Mouse (Mus musculus) lung, embryonic 16.5 days (tissue): ENCODE results near the gene Sorl1. TPM values are rescaled to one million over a fixed set of nuclear protein-coding genes. Genes with fewer than 3 reads are reported as not detected.

Source experiments
- ATAC-seq: fragments of 200-750 bp; cut with Nextera tagmentation; 2 replicates; pipeline ENCODE4 v1.8.0; 2017; ENCODE audit warnings: low read depth, mild to moderate bottlenecking, moderate library complexity
- H3K27ac ChIP-seq: fragments of 300-500 bp; sonication (generic); 2 replicates; pipeline ENCODE4 v1.5.1; 2014; ENCODE audit warnings: mild to moderate bottlenecking, control low read depth, low read length
- H3K27me3 ChIP-seq: fragments of 300-500 bp; sonication (generic); 2 replicates; pipeline ENCODE4 v1.6.1; 2014; ENCODE audit warnings: low read depth, low read length, mixed read lengths; ENCODE audit not compliant: control insufficient read depth, insufficient read depth
- H3K36me3 ChIP-seq: fragments of 300-500 bp; sonication (generic); 2 replicates; pipeline ENCODE4 v1.6.1; 2014; ENCODE audit warnings: low read length; ENCODE audit not compliant: control insufficient read depth, insufficient read depth
- H3K4me1 ChIP-seq: fragments of 300-500 bp; sonication (generic); replicated peaks from 2 replicates; pipeline ENCODE4 v1.6.1; 2014; ENCODE audit warnings: low read length, mixed read lengths; ENCODE audit not compliant: control insufficient read depth, insufficient read depth
- H3K4me2 ChIP-seq: fragments of 300-500 bp; sonication (generic); 2 replicates; pipeline ENCODE4 v1.6.1; 2014; ENCODE audit warnings: low read depth, low read length, control low read depth
- H3K4me3 ChIP-seq: fragments of 300-500 bp; sonication (generic); 2 replicates; pipeline ENCODE4 v1.5.1; 2014; ENCODE audit warnings: mild to moderate bottlenecking, low read length, control low read depth
- H3K9ac ChIP-seq: fragments of 300-500 bp; sonication (generic); 2 replicates; pipeline ENCODE4 v1.6.1; 2014; ENCODE audit warnings: low read length, control low read depth
- H3K9me3 ChIP-seq: fragments of 300-500 bp; sonication (generic); 2 replicates; pipeline ENCODE4 v1.6.1; 2016; ENCODE audit warnings: low read length; ENCODE audit not compliant: control insufficient read depth
- WGBS: fragments of 180-500 bp; shearing (Covaris S2); extraction: QIAGEN DNeasy Blood & Tissue Kit; methylation state at CpG from one replicate; pipeline ENCODE4 v1.1.7; 2014; 5-methylcytosine and 5-hydroxymethylcytosine counted together
- polyA plus RNA-seq: library from polyadenylated mRNA; unstranded; fragments of >200 nt; fragmentation: Nextera tagmentation; extraction: Ambion mirVana; gene quantifications from 2 replicates; pipeline ENCODE4 v1.2.1, GENCODE M21; 2015

Sorl1 gene
- polyA plus RNA-seq, 1 experiment from 2014 or later: 11.8 TPM

GRCm38 (mm10) chr9:41975968-41976367 is 148.1 kb downstream of the Sorl1 start:
- H3K4me2 ChIP-seq: no peak overlapping the region
- H3K27ac ChIP-seq: no peak overlapping the region
- no peak overlapping the region for H3K9ac ChIP-seq
- H3K4me1 ChIP-seq: no peaks in the 10 kb centered on the region
- H3K36me3 ChIP-seq: peaks cover 10% of the 10 kb centered on the region
- H3K27me3 ChIP-seq: no peaks in the 10 kb centered on the region
- 0 out of 2 replicates have a peak, but pooled peaks have one; percentile 57 for ATAC-seq
- 53% methylated on average over 15 of the region's 15 CpGs for WGBS
- H3K4me3 ChIP-seq: no peak overlapping the region
- no peaks in the 10 kb centered on the region for H3K9me3 ChIP-seq

DNA sequence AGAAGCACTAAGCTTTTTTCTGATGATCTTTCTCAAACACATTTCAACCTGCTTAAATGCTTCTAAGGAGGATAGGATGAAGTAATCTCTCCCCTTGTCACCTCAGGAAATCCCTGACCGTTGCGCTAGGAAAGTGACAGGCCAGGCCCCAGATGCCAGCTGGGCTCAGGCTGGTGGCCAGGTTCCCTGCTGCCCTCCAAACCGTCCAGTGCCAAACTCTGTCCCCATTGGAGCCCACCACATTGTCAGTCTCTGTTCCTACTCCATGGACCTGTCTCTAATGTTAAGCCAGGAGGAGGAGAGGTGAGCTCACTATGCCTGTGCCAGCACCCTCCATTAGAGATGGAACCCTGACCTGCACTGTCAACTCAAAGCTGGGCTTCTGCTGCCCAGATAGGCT is 149.4 kb downstream of the Sorl1 start:
- Histone ChIP-seq H3K4me1 (no peaks in the 10 kb centered on the region), H3K9ac (no peak overlapping the region), H3K9me3 (no peaks in the 10 kb centered on the region), H3K27ac (no peak overlapping the region), H3K4me3 (no peak overlapping the region), H3K4me2 (no peak overlapping the region), H3K36me3 (peaks cover 10% of the 10 kb centered on the region), H3K27me3 (no peaks in the 10 kb centered on the region)
- WGBS: 66% methylated on average over 3 of the region's 3 CpGs
- ATAC-seq: no peak

DNA sequence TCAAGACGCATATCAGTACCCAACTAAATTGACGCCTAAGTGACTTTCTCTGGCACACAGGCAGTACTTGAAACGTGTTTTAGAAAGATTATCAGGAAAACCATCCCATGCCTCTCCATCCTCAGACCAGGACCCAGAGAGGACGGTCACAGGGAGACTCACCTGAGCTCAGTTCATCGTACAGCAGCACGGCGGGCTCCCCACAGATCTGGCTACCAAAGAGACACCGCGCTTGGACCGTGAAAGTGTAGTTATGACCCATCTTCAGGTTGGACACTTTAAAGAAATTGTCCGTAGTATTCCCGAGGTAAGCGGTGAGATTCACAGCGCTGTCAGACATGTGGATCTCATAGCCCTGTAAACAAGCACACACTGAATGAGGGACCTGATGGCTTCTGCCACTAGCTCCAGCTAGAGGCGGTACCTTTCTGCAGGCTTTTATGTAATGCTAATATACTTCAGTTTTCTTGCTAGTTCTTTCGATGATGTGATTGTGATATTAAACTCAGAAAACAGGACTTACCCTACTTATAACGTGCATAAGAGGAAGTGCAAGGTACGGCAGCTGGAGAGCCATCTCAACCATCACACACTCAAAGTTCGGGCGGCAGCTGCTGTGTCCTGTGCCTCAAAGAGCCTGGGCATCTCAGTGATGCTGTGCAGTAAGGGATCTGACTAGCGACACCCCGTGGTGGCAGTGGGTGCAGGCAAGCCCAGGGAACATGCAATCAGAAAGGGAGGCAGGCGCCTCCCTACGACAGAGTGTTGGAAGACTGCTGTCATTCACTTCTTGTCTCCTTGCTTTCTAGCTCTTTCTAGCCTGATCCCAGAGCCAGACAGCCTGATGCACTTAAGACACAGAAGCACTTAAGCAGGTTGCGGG is 150.1 kb downstream of the Sorl1 start:
- Histone ChIP-seq H3K9me3 (no peaks in the 10 kb centered on the region), H3K27ac (no peak overlapping the region), H3K4me2 (no peak overlapping the region), H3K9ac (no peak overlapping the region), H3K4me1 (no peaks in the 10 kb centered on the region), H3K4me3 (no peak overlapping the region), H3K36me3 (peaks cover 10% of the 10 kb centered on the region), H3K27me3 (no peaks in the 10 kb centered on the region)
- 72% methylated on average over 25 of the region's 25 CpGs for WGBS
- ATAC-seq: peak; percentile 41; the same call in 1 of the 2 replicates

DNA sequence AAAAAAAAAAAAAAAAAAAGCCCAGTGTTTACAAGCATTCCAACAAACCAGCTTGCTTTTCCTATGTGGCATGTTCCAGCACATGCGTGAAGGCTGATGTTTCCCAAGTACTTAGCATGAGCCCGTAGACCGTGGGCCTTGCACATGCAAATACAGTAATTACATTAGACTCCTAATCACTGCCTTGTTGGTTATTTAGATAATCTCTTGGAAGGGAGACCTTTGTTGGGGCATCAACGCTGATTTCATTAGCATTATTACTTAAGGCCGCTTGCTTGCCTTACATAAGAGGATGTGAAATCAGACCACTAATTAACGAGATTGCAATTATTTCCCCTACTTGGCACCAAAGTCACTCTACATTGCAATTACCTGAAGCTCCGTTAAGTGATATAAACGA is 154.1 kb downstream of the Sorl1 start:
- H3K36me3 ChIP-seq: peaks cover 4% of the 10 kb centered on the region; the same call in 1 of the 2 replicates
- no peaks in the 10 kb centered on the region for H3K27me3 ChIP-seq
- no peak overlapping the region for H3K4me2 ChIP-seq
- ATAC-seq: no peak
- H3K27ac ChIP-seq: no peak overlapping the region
- 94% methylated on average over 8 of the region's 8 CpGs for WGBS
- no peak overlapping the region for H3K4me3 ChIP-seq
- no peaks in the 10 kb centered on the region for H3K9me3 ChIP-seq
- H3K9ac ChIP-seq: no peak overlapping the region
- no peaks in the 10 kb centered on the region for H3K4me1 ChIP-seq

GRCm38 (mm10) chr9:41968673-41969460 is 155.2 kb downstream of the Sorl1 start:
- H3K4me2 ChIP-seq: no peak overlapping the region
- H3K4me3 ChIP-seq: no peak overlapping the region
- H3K9me3 ChIP-seq: no peaks in the 10 kb centered on the region
- H3K27me3 ChIP-seq: no peaks in the 10 kb centered on the region
- peaks cover 4% of the 10 kb centered on the region; the same call in 1 of the 2 replicates for H3K36me3 ChIP-seq
- H3K4me1 ChIP-seq: no peaks in the 10 kb centered on the region
- H3K9ac ChIP-seq: no peak overlapping the region
- WGBS: 92% methylated on average over 15 of the region's 15 CpGs
- H3K27ac ChIP-seq: no peak overlapping the region
- no peak for ATAC-seq

DNA sequence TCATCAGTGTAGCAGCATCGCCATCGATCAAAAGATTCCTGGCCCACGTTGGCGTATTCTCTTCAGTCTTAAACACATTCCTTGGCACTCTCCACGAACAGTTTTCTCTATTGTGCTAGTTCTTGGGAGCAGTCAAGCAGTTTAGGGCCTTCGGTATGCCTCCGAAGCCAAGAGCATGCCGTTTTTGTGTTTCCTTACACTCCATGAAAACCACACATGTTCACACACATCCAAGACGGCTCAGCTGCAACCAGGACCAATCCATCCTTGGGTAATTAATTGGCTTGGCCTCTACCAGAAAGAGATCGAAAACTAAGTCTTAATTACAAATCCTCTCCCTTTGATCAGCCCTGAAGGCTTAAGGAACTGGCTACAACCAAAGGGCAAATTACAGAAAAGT is 162.8 kb downstream of the Sorl1 start:
- Histone ChIP-seq H3K9ac (no peak overlapping the region), H3K27ac (no peak overlapping the region), H3K4me2 (no peak overlapping the region), H3K4me3 (no peak overlapping the region), H3K9me3 (no peaks in the 10 kb centered on the region), H3K4me1 (no peaks in the 10 kb centered on the region), H3K27me3 (no peaks in the 10 kb centered on the region), H3K36me3 (no peaks in the 10 kb centered on the region)
- ATAC-seq: no peak
- WGBS: 76% methylated on average over 10 of the region's 10 CpGs

DNA sequence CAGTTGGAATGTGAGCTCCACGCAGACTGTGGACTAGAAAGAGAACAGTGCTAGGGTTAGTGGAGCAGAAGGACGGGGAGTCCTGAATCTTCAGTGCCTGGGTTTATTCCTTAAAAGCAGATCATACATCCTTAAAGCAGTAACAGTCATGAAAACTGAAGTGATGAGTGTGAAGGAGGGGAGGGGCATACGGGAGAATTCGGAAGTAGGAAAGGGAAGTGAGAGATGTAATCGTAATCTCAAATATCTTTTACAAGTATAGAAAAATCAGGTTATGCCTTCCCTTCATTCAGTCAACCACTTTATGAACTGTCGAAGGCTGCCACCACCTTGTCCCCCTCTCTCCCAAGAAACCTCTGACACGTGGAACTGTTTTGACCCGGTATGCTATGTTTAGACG is 165.8 kb downstream of the Sorl1 start:
- H3K9me3 ChIP-seq: no peaks in the 10 kb centered on the region
- no peak overlapping the region for H3K4me2 ChIP-seq
- no peaks in the 10 kb centered on the region for H3K36me3 ChIP-seq
- no peak overlapping the region for H3K9ac ChIP-seq
- 73% methylated on average over 9 of the region's 9 CpGs for WGBS
- ATAC-seq: no peak
- no peak overlapping the region for H3K4me3 ChIP-seq
- no peak overlapping the region for H3K27ac ChIP-seq
- H3K27me3 ChIP-seq: no peaks in the 10 kb centered on the region
- H3K4me1 ChIP-seq: 0 out of 2 replicates have a peak, but pooled peaks cover 2% of the 10 kb centered on the region

- H3K27ac ChIP-seq: no peak overlapping the region
- H3K4me1 ChIP-seq: peaks cover 21% of the 10 kb centered on the region
- no peak for ATAC-seq
- H3K27me3 ChIP-seq: peaks cover 3% of the 10 kb centered on the region
- H3K4me3 ChIP-seq: no peak overlapping the region
- H3K9me3 ChIP-seq: no peaks in the 10 kb centered on the region
- H3K9ac ChIP-seq: no peak overlapping the region
- H3K36me3 ChIP-seq: no peaks in the 10 kb centered on the region
- WGBS: 9% methylated on average over 8 of the region's 8 CpGs
- no peak overlapping the region; the same call in 1 of the 2 replicates for H3K4me2 ChIP-seq
Observed at GRCm38 (mm10) chr9:41953486-41953885, 170.6 kb downstream of the Sorl1 start.

- Histone ChIP-seq H3K4me1 (peaks cover 21% of the 10 kb centered on the region), H3K4me2 (no peak overlapping the region), H3K9me3 (no peaks in the 10 kb centered on the region), H3K9ac (no peak overlapping the region), H3K27ac (no peak overlapping the region), H3K27me3 (peaks cover 3% of the 10 kb centered on the region), H3K36me3 (no peaks in the 10 kb centered on the region), H3K4me3 (no peak overlapping the region)
- ATAC-seq: no peak
- 39% methylated on average over 7 of the region's 7 CpGs for WGBS
Observed at GRCm38 (mm10) chr9:41952650-41953204, 171.4 kb downstream of the Sorl1 start.
